Mouse (Mus musculus) left cerebral cortex, adult 11 months (tissue): Measurements from ENCODE around the gene Try4.
A peak's percentile ranks its signal among the peaks of the same experiment; 100 is the strongest.
"Not testable (repeated sequence)": the region's sequence is repeated elsewhere in the genome, so short reads cannot be mapped to it uniquely, and the experiment has no call there.

ENCODE experiments used
- DNase-seq: peaks from one replicate; pipeline ENCODE4 v3.0.0; 2022; ENCODE audit warnings: low spot score

The Try4 gene

GRCm38 (mm10) chr6:41301969-41302368 lies at the start of gene Try4:
Try4 (plus strand) TSS chr6:41302269.
- DNase-seq = no peak

DNA sequence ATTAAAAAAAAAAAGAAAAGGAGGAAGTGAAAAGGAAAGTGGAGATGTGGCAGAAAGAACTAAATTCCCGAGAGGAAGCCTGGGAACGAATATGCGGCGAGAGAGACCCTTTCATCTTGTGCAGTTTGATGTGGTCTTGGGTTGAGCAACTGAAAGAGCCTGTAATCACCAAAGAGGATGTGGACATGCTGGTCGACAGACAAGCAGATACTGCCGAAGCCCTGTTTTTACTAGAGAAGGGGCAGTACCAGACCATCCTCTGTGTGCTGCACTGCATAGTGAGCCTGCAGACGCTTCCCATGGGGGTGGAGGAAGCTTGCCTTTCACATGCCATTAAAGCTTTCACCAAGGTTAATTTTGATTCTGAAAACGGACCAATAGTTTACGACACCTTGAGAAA lies 48.8 kb upstream of the Try4 start:
- DNase-seq = not testable (repeated sequence)

DNA sequence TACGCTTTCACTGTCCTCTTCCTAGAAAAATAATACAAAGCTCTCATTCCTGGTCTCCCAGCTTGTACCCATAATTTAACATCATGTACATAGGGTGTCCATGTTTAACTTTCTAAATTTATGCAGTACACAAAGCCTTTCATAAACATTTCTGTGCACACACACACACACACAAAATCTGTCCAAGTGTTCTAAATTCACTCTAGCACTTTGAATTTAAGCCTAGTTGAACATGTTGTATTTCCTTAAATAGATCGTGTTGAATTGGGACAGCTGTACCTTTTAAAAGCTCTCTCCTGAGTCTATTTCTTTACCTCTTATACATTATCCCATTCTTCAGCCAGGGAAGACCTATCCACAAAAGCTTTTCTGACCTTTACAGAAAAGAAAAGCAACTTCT lies 45.6 kb upstream of the Try4 start:
- no peak for DNase-seq

DNA sequence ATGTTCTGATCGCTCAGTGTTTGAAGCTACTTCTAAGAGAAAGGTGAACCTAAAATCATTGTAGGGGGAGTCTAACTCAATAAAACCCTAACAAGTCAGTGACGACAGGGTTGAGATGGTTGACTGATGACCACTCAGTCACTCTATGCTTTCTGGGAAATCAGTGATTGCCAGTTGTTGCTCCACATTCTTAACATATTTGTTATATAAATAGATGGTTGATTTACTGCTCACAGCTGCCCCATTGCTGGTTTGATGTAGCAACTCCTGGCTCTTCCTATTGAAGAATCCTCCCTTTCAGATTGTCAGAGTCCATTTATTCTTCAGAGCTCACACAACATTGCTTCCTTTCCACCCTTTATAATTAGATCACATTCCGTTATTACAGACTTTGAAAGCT lies 44.6 kb upstream of the Try4 start:
- no peak for DNase-seq

DNA sequence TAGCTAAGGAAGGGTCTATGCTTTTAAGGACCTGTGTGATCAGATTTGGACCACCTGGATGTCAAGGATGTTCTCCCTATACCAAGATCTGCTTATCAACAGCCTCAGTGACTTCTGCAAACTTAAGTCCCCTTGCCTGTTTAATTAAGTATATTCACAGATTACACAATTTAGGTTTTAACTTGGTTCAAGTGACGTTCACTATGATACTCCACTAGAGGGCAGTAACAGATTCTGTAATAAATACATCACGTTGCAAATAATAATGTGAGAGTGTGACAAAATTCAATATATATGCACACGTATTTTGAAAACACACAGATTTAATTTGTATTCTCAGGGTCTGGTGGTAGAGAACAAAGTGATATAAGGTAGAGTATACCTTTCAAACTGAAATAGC lies 39.3 kb upstream of the Try4 start:
- DNase-seq = no peak

DNA sequence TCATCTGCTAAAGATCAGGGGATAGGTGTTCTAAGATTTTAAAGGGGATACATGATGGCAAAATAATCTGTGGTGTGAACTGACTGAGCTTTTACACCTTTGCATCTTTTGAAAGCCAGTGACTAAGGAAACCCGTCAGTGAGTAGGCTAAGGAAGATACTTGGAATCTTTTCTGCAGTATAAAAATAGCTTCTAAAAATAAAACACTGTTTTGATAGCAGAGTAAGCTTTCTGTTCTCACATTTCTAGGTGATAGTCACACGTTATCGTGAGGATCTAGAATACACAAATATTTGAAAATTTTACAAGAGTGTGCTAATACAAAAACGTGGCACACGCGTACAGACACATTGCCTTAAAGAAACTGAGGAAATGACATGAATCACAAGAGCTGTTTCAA lies 35.9 kb upstream of the Try4 start:
- peak; percentile 24 for DNase-seq

DNA sequence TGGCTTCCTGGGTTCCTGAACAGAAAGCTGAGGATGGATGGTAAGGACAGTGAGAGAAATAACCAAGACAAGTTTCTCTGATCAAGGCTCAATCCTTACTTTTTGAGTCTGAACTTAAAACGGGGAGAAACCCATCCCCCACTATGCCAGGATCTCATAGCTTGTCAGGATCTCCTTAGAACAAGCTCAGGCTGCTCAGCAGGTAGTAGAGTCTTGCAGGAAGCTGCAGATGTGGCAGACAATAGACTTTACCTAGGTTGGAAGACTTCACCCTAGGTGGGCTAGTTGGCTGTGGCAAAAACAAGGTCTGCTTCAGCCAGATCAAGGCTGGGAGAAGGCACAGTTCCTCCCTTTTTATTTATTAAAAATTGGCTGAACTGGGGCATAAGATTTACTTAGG lies 3.8 kb upstream of the Try4 start:
- DNase-seq = no peak

GRCm38 (mm10) chr6:41316741-41317140 lies 14.7 kb downstream of the Try4 start, which contains the start of gene Try5:
Try5 (minus strand) TSS chr6:41316841.
- DNase-seq = not testable (repeated sequence)

- DNase-seq = no peak
These were observed 51.9 kb downstream of the Try4 start, which contains the start of gene Try10 for GRCm38 (mm10) chr6:41353932-41354331. Try10 (plus strand) TSS chr6:41354105.
